Mouse (Mus musculus): ENCODE data around the gene Krtcap2. TPM values are rescaled to one million over a fixed set of nuclear protein-coding genes. Genes with fewer than 3 reads are reported as not detected.

The Krtcap2 gene
- polyA plus RNA-seq, 1 experiment from 2014 or later = 334 TPM

- no peak overlapping the region for H3K9ac ChIP-seq (ENCODE audit: low read depth, low read length)
- no peak overlapping the region for H3K27ac ChIP-seq (ENCODE audit: low read length)
- no peaks in the 10 kb centered on the region for H3K36me3 ChIP-seq (ENCODE audit: control insufficient read depth, insufficient read depth, low read length)
- H3K27me3 ChIP-seq (replicated peaks; ENCODE audit: control insufficient read depth, insufficient read depth, low read length) = no peaks in the 10 kb centered on the region
- H3K9me3 ChIP-seq (ENCODE audit: control insufficient read depth, low read length) = no peaks in the 10 kb centered on the region
- ATAC-seq = no peak
- H3K4me1 ChIP-seq (ENCODE audit: control insufficient read depth, insufficient read depth, low read length) = peaks cover 9% of the 10 kb centered on the region; the same call in 1 of the 2 replicates
- H3K4me2 ChIP-seq (ENCODE audit: low read depth, low read length) = no peak overlapping the region
- WGBS = 43% methylated on average over 8 of the region's 8 CpGs
- H3K4me3 ChIP-seq (ENCODE audit: low read length) = no peak overlapping the region
These were observed 26.2 kb upstream of the Krtcap2 start for GRCm38 (mm10) chr3:89219546-89219945.

GRCm38 (mm10) chr3:89221167-89221566 is 24.6 kb upstream of the Krtcap2 start:
- H3K4me2 ChIP-seq (ENCODE audit: low read depth, low read length) = no peak overlapping the region
- no peak overlapping the region for H3K27ac ChIP-seq (ENCODE audit: low read length)
- no peaks in the 10 kb centered on the region; the same call in 1 of the 2 replicates for H3K27me3 ChIP-seq (replicated peaks; ENCODE audit: control insufficient read depth, insufficient read depth, low read length)
- H3K9me3 ChIP-seq (ENCODE audit: control insufficient read depth, low read length) = no peaks in the 10 kb centered on the region
- H3K4me3 ChIP-seq (ENCODE audit: low read length) = no peak overlapping the region
- H3K9ac ChIP-seq (ENCODE audit: low read depth, low read length) = no peak overlapping the region
- WGBS = 84% methylated on average over 5 of the region's 5 CpGs
- no peak for ATAC-seq
- H3K36me3 ChIP-seq (ENCODE audit: control insufficient read depth, insufficient read depth, low read length) = no peaks in the 10 kb centered on the region
- H3K4me1 ChIP-seq (ENCODE audit: control insufficient read depth, insufficient read depth, low read length) = peaks cover under 1% of the 10 kb centered on the region; the same call in 1 of the 2 replicates

DNA sequence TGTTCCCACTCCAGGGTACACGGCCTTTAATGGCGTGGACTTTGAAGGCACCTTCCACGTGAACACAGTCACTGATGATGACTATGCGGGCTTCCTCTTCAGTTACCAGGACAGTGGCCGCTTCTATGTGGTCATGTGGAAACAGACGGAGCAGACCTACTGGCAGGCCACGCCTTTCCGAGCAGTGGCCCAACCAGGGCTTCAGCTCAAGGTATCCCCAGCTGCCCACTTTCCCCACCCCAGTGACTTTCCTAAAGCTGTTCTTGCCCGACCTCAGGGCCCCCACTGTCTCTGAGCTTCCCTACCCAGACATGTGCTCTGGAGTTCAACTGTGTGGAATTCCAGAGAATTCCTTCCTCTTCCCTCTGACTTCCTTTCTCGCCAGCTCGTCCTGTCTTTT is 21.0 kb upstream of the Krtcap2 start:
- H3K9ac ChIP-seq (ENCODE audit: low read depth, low read length) = no peak overlapping the region
- H3K4me1 ChIP-seq (ENCODE audit: control insufficient read depth, insufficient read depth, low read length) = peaks cover 26% of the 10 kb centered on the region
- no peaks in the 10 kb centered on the region; the same call in 1 of the 2 replicates for H3K27me3 ChIP-seq (replicated peaks; ENCODE audit: control insufficient read depth, insufficient read depth, low read length)
- no peak overlapping the region for H3K4me2 ChIP-seq (ENCODE audit: low read depth, low read length)
- no peaks in the 10 kb centered on the region for H3K9me3 ChIP-seq (ENCODE audit: control insufficient read depth, low read length)
- H3K36me3 ChIP-seq (ENCODE audit: control insufficient read depth, insufficient read depth, low read length) = no peaks in the 10 kb centered on the region
- H3K27ac ChIP-seq (ENCODE audit: low read length) = no peak overlapping the region
- ATAC-seq = no peak
- no peak overlapping the region for H3K4me3 ChIP-seq (ENCODE audit: low read length)
- WGBS = 77% methylated on average over 11 of the region's 11 CpGs

DNA sequence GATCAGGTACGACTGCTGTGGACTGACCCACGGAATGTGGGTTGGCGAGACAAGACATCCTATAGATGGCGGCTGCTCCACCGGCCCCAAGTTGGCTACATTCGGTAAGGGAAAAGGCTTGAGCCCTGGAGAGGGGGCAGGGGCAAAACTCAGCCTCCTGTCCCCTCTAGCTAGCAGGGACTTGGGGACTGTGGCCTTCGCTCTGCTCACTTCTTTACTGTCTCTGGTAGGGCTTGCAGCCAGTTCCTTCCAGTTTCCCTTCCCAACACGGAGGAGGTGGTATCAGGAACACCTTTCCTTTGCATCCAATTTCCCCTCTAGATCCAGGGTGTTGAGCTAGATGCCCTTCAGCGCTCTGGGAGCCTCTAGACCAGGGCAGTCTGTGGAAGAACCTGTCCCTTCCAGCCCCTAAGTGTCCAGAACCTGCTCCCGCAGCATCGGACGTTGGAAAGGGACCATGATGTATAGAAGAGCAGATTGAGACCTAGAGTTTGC is 20.4 kb upstream of the Krtcap2 start:
- Histone ChIP-seq H3K9ac (ENCODE audit: low read depth, low read length) (no peak overlapping the region), H3K27me3 (replicated peaks; ENCODE audit: control insufficient read depth, insufficient read depth, low read length) (peaks cover 4% of the 10 kb centered on the region; the same call in 1 of the 2 replicates), H3K4me1 (ENCODE audit: control insufficient read depth, insufficient read depth, low read length) (peaks cover 26% of the 10 kb centered on the region), H3K36me3 (ENCODE audit: control insufficient read depth, insufficient read depth, low read length) (no peaks in the 10 kb centered on the region), H3K4me3 (ENCODE audit: low read length) (no peak overlapping the region), H3K27ac (ENCODE audit: low read length) (no peak overlapping the region), H3K9me3 (ENCODE audit: control insufficient read depth, low read length) (no peaks in the 10 kb centered on the region), H3K4me2 (ENCODE audit: low read depth, low read length) (no peak overlapping the region)
- WGBS = 63% methylated on average over 12 of the region's 12 CpGs
- ATAC-seq = no peak

GRCm38 (mm10) chr3:89225918-89226317 is 19.8 kb upstream of the Krtcap2 start:
- H3K9ac ChIP-seq (ENCODE audit: low read depth, low read length) = no peak overlapping the region
- no peaks in the 10 kb centered on the region for H3K36me3 ChIP-seq (ENCODE audit: control insufficient read depth, insufficient read depth, low read length)
- H3K4me2 ChIP-seq (ENCODE audit: low read depth, low read length) = no peak overlapping the region
- 41% methylated on average over 4 of the region's 4 CpGs for WGBS
- no peaks in the 10 kb centered on the region for H3K9me3 ChIP-seq (ENCODE audit: control insufficient read depth, low read length)
- ATAC-seq = no peak
- H3K4me1 ChIP-seq (ENCODE audit: control insufficient read depth, insufficient read depth, low read length) = peaks cover 26% of the 10 kb centered on the region
- no peak overlapping the region for H3K27ac ChIP-seq (ENCODE audit: low read length)
- peaks cover 4% of the 10 kb centered on the region; the same call in 1 of the 2 replicates for H3K27me3 ChIP-seq (replicated peaks; ENCODE audit: control insufficient read depth, insufficient read depth, low read length)
- no peak overlapping the region for H3K4me3 ChIP-seq (ENCODE audit: low read length)

GRCm38 (mm10) chr3:89226361-89226760 is 19.4 kb upstream of the Krtcap2 start:
- Histone ChIP-seq H3K27ac (ENCODE audit: low read length) (no peak overlapping the region), H3K9me3 (ENCODE audit: control insufficient read depth, low read length) (no peaks in the 10 kb centered on the region), H3K4me3 (ENCODE audit: low read length) (no peak overlapping the region), H3K36me3 (ENCODE audit: control insufficient read depth, insufficient read depth, low read length) (no peaks in the 10 kb centered on the region), H3K9ac (ENCODE audit: low read depth, low read length) (no peak overlapping the region), H3K4me1 (ENCODE audit: control insufficient read depth, insufficient read depth, low read length) (peaks cover 26% of the 10 kb centered on the region), H3K4me2 (ENCODE audit: low read depth, low read length) (0 out of 2 replicates have a peak overlapping the region, but pooled peaks have one; percentile 72), H3K27me3 (replicated peaks; ENCODE audit: control insufficient read depth, insufficient read depth, low read length) (peaks cover 4% of the 10 kb centered on the region; the same call in 1 of the 2 replicates)
- 34% methylated on average over 11 of the region's 11 CpGs for WGBS
- ATAC-seq = no peak

GRCm38 (mm10) chr3:89226900-89227299 is 18.9 kb upstream of the Krtcap2 start, which contains the start of gene Mtx1:
Gene Mtx1, minus strand, starts transcription at chr3:89227088.
- peak within 1 kb of the TSS; percentile 47 for H3K4me3 ChIP-seq (ENCODE audit: low read length)
- no peak; the same call in 1 of the 2 replicates for ATAC-seq
- WGBS = 9% methylated on average over 21 of the region's 21 CpGs

GRCm38 (mm10) chr3:89227307-89228179 is 18.2 kb upstream of the Krtcap2 start:
- peaks cover 29% of the 10 kb centered on the region for H3K4me1 ChIP-seq (ENCODE audit: control insufficient read depth, insufficient read depth, low read length)
- H3K4me3 ChIP-seq (ENCODE audit: low read length) = peak overlapping the region; percentile 47
- WGBS = 6% methylated on average over 41 of the region's 41 CpGs
- ATAC-seq = peak; percentile 61
- peak overlapping the region; percentile 28; the same call in 1 of the 2 replicates for H3K27ac ChIP-seq (ENCODE audit: low read length)
- H3K4me2 ChIP-seq (ENCODE audit: low read depth, low read length) = peak overlapping the region; percentile 72
- H3K27me3 ChIP-seq (replicated peaks; ENCODE audit: control insufficient read depth, insufficient read depth, low read length) = peaks cover 4% of the 10 kb centered on the region; the same call in 1 of the 2 replicates
- no peaks in the 10 kb centered on the region for H3K36me3 ChIP-seq (ENCODE audit: control insufficient read depth, insufficient read depth, low read length)
- H3K9ac ChIP-seq (ENCODE audit: low read depth, low read length) = peak overlapping the region; percentile 58
- H3K9me3 ChIP-seq (ENCODE audit: control insufficient read depth, low read length) = no peaks in the 10 kb centered on the region

More at GRCm38 (mm10) chr3:89226900-89227299, 18.9 kb upstream of the Krtcap2 start, which contains the start of gene Mtx1:
- H3K4me1 ChIP-seq (ENCODE audit: control insufficient read depth, insufficient read depth, low read length) = peaks cover 26% of the 10 kb centered on the region
- H3K36me3 ChIP-seq (ENCODE audit: control insufficient read depth, insufficient read depth, low read length) = no peaks in the 10 kb centered on the region
- H3K9ac ChIP-seq (ENCODE audit: low read depth, low read length) = peak within 1 kb of the TSS; percentile 58
- peak within 1 kb of the TSS; percentile 72 for H3K4me2 ChIP-seq (ENCODE audit: low read depth, low read length)
- no peaks in the 10 kb centered on the region for H3K9me3 ChIP-seq (ENCODE audit: control insufficient read depth, low read length)
- peak within 1 kb of the TSS; percentile 28; the same call in 1 of the 2 replicates for H3K27ac ChIP-seq (ENCODE audit: low read length)
- peaks cover 4% of the 10 kb centered on the region; the same call in 1 of the 2 replicates for H3K27me3 ChIP-seq (replicated peaks; ENCODE audit: control insufficient read depth, insufficient read depth, low read length)

GRCm38 (mm10) chr3:89228180-89228549 is 17.6 kb upstream of the Krtcap2 start:
- H3K36me3 ChIP-seq (ENCODE audit: control insufficient read depth, insufficient read depth, low read length) = no peaks in the 10 kb centered on the region
- peaks cover 35% of the 10 kb centered on the region for H3K4me1 ChIP-seq (ENCODE audit: control insufficient read depth, insufficient read depth, low read length)
- no peak overlapping the region for H3K27ac ChIP-seq (ENCODE audit: low read length)
- ATAC-seq = peak; percentile 61
- H3K4me3 ChIP-seq (ENCODE audit: low read length) = peak overlapping the region; percentile 47
- no peaks in the 10 kb centered on the region for H3K9me3 ChIP-seq (ENCODE audit: control insufficient read depth, low read length)
- peak overlapping the region; percentile 58 for H3K9ac ChIP-seq (ENCODE audit: low read depth, low read length)
- H3K27me3 ChIP-seq (replicated peaks; ENCODE audit: control insufficient read depth, insufficient read depth, low read length) = peaks cover 4% of the 10 kb centered on the region; the same call in 1 of the 2 replicates
- under 1% methylated on average over 20 of the region's 20 CpGs for WGBS
- H3K4me2 ChIP-seq (ENCODE audit: low read depth, low read length) = peak overlapping the region; percentile 72

All from intestine, embryonic 16.5 days (tissue).